Mouse (Mus musculus): ENCODE data around the gene Fgf10.

The Fgf10 gene

DNA sequence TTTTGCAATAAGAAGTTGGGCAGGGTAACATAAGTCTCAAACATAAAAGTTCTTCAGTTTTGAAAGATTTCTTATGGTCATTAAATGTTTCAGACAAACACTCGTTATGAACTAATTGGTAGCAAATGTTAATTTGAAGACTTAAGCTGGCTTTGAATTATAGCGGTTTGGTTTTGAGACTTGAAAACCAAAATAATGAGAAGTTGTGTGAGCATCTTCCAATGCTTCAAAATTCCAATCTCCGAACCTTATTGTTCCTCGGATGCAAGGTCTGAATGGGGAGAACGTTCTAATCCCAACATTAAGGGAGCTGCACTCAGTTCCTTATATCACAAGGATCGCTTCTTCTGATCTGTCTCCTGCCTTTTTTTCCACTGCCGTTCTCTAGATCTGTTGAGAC lies at the start of gene Fgf10:
Gene Fgf10 (plus strand): TSS at position 301 of the 400 bp plus-strand sequence.
- DNase-seq (ENCODE audit: low read depth, low spot score), result no peak

- no peak for DNase-seq (ENCODE audit: low read depth, low spot score)
These were observed 39.7 kb upstream of the Fgf10 start for GRCm38 (mm10) chr13:118629661-118630428.

DNA sequence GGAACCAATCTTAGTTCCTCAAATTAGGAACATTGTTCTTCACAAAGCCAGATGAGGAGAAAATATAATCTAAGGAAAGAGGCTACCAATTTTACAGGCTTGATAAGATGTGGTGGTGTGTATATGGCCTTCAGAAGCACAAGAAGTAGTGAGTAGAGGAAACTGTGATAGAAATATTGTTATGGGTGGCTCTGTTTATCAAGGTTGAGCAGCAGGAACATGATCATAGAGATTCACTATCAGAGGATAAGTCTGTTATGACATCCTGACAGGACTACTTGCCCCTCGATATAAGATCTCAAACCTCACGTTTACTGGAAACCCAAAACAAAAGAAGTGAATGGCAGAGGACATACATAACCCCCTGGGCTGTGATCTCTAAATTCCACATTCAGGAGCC lies 38.1 kb upstream of the Fgf10 start:
- DNase-seq (ENCODE audit: low read depth, low spot score), result no peak

DNA sequence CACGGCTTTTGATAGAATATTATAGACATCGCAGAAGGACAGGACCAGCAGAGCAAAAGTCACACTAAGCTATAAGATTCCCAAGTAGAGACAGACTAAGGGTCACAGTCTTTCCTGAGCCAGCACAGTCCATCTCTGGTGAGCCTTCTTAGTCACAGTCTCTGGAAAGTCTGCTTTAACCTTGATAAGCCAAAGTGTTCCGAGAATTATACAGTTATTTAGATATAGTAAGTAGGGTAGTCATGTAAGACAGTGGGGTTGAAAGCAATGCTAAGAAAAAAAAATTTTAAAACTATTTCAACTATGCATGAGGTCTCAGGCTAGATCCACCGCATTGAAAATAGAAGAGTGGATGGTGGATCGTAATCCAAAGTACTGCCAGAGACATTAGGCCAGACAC lies 33.5 kb upstream of the Fgf10 start:
- no peak for DNase-seq (ENCODE audit: low read depth, low spot score)

DNA sequence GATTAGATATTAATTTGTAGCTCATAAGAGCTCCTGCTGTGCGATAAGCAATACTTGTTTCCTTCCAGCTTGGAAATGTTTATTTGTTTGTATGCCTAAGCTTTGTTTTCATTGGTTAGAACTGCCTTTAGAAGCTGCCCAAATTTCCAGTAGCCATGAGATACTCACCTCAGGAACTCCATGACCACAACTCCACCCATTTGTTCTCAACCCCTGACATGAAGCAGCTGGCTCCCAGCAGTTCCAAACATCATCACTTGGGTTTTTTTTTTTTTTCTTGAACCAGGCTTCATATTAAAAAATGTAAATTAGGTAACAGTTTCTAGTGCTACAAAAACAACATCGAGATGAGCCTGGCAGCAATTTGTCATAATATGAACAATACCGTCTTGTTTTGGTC lies 27.0 kb upstream of the Fgf10 start:
- DNase-seq (ENCODE audit: low read depth, low spot score), result no peak

- no peak for DNase-seq (ENCODE audit: low read depth, low spot score)
These were observed 26.5 kb upstream of the Fgf10 start for GRCm38 (mm10) chr13:118643138-118643537.

- DNase-seq (ENCODE audit: low read depth, low spot score), result no peak
These were observed 12.6 kb upstream of the Fgf10 start for GRCm38 (mm10) chr13:118656991-118657390.

DNA sequence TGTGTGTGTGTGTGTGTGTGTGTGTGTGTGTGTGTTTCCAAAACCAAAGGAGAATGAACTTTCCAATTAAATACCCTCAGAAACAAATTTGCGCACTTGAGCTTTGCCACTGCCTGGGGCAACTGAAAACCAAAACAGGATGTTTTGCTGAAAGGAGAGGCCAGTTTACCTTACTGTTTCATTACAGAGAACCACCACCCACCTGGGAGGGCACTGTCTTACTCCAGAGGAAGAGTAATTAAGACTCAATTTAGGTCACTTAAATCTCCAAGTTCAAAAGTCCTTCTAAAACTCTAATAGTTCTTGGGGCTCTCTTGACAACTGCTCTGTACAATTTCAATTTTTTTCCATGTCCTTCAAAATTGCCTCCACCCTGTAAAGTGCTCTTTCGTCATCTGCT lies 11.6 kb upstream of the Fgf10 start:
- DNase-seq (ENCODE audit: low read depth, low spot score), result peak; percentile 7

- no peak for DNase-seq (ENCODE audit: low read depth, low spot score)
These were observed 10.8 kb upstream of the Fgf10 start for GRCm38 (mm10) chr13:118658608-118659326.

- no peak for DNase-seq (ENCODE audit: low read depth, low spot score)
These were observed 7.9 kb upstream of the Fgf10 start for GRCm38 (mm10) chr13:118661664-118662063.

DNA sequence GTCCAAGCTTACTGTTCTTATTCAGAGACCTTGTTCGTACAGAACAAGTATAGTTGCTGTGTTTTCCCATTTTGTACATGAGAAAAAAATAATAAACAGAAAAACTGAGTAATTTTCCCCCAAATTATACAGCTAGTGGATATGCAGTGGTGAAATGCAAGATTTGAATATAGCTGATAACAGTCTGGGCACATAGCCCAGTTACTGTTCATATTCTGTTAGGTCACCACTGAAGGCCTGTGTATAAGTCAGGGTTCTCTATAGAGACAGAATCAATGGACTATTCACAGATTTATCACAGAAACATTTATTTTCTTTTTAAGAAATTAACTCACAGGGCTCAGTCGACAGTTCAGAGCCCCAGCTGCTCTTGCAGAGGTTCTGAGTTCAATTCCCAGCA lies 4.7 kb upstream of the Fgf10 start:
- DNase-seq (ENCODE audit: low read depth, low spot score), result no peak

- DNase-seq (ENCODE audit: low read depth, low spot score), result no peak
These were observed 9.6 kb downstream of the Fgf10 start for GRCm38 (mm10) chr13:118679228-118679627.

- DNase-seq (ENCODE audit: low read depth, low spot score), result no peak
These were observed 23.5 kb downstream of the Fgf10 start for GRCm38 (mm10) chr13:118693049-118693448.

GRCm38 (mm10) chr13:118695103-118695502 lies 25.5 kb downstream of the Fgf10 start:
- DNase-seq (ENCODE audit: low read depth, low spot score), result no peak

- DNase-seq (ENCODE audit: low read depth, low spot score), result no peak
These were observed 34.1 kb downstream of the Fgf10 start for GRCm38 (mm10) chr13:118703727-118704126.

DNA sequence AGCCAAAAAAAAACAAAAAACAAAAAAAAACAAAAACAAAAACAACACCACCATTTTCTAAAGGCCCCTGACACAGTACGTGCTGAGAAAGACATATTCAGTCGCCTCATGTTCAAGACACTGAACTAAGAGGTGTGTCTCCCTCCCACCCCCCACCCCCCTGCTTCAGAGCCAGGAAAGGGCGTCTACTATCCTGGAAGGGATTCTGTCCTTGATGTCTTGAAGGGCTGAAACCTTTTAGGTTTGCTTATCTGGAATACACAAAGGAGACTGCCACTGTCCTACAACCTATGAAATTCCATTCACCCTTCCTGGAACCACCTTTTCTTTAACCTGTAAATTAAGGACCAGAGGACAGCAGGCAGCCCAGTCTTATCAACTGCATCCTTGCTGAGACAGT lies 36.1 kb downstream of the Fgf10 start:
- DNase-seq (ENCODE audit: low read depth, low spot score), result peak; percentile 84

DNA sequence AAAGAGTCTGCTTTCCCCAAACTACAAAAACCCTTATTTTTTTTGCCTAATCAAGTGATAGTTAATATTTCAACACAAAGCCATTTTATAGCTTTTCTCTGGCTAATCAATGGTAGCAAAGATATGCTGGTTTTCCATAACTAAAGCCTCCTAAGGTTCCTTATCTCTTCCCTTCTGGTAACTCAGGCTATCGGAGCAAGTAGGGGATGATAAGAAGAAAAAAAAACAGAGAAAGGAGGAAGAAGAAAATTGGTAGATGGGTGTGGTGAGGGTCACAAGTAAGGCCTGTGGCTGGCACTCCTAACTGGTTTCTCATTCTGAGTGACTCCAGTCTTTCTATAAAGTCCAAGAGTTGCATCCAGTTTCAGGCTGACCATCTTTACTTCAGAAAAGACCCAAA lies 40.3 kb downstream of the Fgf10 start:
- no peak for DNase-seq (ENCODE audit: low read depth, low spot score)

- no peak for DNase-seq (ENCODE audit: low read depth, low spot score)
These were observed 44.1 kb downstream of the Fgf10 start for GRCm38 (mm10) chr13:118713626-118714150.

GRCm38 (mm10) chr13:118714284-118715065 lies 44.9 kb downstream of the Fgf10 start:
- peak; percentile 62 for DNase-seq (ENCODE audit: low read depth, low spot score)

DNA sequence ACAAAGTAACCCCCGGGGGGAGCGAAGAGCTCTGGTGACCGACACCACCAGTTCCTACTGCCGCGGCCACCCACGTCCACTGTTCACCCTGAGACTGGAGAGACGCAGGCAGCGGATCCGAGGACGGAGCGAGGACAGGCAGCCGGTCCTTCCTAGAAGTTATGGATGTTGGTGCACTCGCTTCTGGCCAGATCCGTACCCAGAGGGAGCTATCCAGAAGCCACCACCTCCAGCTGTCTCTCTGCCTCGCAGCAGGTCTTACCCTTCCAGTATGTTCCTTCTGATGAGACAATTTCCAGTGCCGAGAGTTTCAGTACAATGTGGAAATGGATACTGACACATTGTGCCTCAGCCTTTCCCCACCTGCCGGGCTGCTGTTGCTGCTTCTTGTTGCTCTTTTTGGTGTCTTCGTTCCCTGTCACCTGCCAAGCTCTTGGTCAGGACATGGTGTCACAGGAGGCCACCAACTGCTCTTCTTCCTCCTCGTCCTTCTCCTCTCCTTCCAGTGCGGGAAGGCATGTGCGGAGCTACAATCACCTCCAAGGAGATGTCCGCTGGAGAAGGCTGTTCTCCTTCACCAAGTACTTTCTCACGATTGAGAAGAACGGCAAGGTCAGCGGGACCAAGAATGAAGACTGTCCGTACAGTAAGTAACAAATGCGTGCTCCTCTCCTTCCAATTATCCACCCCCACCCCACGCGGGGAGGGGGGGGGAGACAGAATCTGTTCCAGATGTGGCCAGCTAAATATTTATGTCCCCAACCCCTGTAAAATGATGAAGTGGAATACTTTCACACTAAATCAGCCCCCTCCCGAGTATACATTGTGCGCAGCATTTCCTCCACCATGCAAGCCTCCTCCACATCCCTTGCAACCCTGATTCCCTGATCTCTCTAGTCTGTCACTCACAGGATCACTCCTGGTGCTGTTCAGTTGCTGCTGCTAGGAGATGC lies 45.8 kb downstream of the Fgf10 start:
- DNase-seq (ENCODE audit: low read depth, low spot score), result peak; percentile 44

DNA sequence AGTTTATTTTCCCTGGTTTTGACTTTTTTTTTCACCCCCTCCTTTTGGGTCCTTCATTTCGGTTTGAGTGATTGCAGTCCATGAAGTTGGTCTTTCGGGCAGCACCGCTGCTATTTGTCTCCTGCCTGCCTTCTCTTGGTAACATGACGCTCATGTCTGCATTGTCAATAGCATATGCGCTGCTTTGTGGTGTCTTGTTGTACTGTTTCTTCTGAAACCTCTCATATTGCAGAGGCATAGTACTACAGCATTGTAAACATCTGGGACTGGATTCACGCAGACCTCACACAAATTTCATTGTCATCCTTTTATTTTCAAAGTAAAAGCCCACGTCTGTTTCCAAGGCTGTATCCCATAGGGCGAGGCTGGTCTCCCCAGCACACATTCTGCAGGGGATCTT lies 46.7 kb downstream of the Fgf10 start:
- DNase-seq (ENCODE audit: low read depth, low spot score), result no peak

Measured in ZHBTc4 (cell line).